Mouse (Mus musculus): ENCODE results near the gene Gprc5b. TPM values are rescaled to one million over a fixed set of nuclear protein-coding genes. Genes with fewer than 3 reads are reported as not detected.
A peak's percentile ranks its signal among the peaks of the same experiment; 100 is the strongest.

Gprc5b gene
- total RNA-seq, 2 experiments from 2014 or later: 59.1 to 70.6 TPM

DNA sequence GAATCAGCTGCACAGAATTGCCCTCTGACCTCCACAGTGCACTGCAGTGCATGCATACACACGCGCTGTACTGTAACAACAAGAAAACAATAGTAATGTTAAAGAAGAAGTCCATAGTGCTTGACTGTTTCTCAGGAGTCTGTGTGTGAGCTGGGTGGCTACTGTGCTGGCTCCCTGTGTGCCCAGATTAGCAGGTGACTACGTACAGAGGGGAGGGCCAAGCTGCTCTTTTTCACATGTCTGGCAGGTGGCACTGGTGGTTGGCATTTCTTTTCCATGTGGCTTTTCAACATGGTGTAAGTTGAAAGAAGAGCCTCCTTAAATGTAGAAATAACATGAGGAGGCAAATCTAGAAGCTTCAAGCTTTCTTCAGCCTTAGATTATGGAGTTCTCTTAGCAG, 66.7 kb downstream of the Gprc5b start:
- DNase-seq (ENCODE audit: low spot score in 2 of 2): no peak
- intact Hi-C loops (cut with DNase I): no loop called here

DNA sequence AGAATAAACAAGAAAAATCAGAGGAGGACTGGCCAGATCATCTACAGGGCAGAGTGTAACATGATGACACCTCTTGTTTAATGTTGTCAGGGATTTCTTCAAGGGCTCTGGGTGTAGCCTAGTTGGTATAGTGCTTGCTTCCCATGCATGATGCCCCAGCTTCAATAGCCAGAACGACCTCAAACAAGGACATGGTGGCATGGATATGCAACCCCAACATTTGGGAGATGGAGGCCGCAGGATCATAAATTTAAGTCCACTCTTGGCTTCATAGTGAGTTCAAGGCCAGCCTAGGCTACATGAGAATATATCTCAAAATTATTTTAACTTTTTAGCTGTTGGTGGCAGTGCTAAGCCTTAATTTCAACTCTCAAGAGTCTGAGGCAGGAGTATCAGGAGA, 67.7 kb downstream of the Gprc5b start:
- no peak for DNase-seq (ENCODE audit: low spot score in 2 of 2)
- intact Hi-C loops (cut with DNase I): no loop called here

DNA sequence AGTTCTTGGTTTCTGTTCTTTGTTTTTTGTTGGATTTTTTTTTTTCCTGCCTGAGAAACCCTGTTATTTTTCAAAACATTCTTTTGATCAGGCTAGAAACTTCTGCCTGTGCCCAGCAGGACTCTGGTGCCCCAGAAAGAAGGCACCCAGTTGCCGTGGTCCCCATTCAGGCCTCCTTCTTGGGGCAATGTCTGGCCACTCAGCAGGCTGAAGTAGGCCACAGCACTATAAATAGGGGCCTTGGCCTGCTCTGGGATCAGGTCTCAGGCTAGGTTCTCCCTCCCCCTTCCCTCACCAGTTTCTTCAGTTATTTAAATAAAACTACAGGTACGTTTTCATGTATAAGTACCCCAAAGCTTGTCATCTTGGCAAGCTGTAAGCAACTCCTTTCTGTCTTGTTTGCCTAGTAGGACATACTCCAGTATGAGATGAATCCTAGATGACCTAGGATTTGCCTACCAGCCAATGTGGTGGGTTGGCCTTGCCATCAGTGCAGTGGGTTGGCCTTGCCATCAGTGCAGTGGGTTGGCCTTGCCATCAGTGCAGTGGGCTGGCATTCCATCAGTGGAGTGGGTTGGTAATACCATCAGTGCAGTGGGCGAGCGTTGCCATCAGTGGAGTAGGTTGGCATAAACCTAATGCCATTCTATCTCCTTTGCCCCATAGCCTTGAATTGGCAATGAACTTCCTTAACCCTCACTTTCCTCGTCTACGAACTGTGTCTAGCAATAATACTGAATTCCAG, 68.3 kb downstream of the Gprc5b start:
- intact Hi-C loops (cut with DNase I): no loop called here
- peak in 1 of 2 experiments; percentile 35 for DNase-seq (ENCODE audit: low spot score in 2 of 2)

DNA sequence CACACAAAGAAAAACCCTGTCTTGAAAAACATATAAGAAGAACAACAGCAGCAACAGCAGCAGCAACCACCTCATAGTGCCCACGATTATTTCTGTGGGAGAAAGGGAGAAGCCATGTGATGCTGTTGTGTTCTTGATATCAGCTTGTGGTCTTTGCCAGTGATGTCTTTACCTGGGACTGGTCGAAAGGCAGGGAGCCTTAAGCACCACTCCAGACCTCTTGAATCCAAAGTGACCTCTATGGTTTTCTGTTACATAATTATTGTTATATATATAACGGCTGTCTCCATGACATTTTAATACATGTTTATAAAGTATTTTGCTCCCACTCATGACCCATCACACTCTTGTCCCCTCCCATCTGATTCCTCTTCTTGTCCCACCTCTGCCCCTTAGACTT, 69.5 kb downstream of the Gprc5b start:
- intact Hi-C loops (cut with DNase I): no loop called here
- DNase-seq (ENCODE audit: low spot score in 2 of 2): no peak

DNA sequence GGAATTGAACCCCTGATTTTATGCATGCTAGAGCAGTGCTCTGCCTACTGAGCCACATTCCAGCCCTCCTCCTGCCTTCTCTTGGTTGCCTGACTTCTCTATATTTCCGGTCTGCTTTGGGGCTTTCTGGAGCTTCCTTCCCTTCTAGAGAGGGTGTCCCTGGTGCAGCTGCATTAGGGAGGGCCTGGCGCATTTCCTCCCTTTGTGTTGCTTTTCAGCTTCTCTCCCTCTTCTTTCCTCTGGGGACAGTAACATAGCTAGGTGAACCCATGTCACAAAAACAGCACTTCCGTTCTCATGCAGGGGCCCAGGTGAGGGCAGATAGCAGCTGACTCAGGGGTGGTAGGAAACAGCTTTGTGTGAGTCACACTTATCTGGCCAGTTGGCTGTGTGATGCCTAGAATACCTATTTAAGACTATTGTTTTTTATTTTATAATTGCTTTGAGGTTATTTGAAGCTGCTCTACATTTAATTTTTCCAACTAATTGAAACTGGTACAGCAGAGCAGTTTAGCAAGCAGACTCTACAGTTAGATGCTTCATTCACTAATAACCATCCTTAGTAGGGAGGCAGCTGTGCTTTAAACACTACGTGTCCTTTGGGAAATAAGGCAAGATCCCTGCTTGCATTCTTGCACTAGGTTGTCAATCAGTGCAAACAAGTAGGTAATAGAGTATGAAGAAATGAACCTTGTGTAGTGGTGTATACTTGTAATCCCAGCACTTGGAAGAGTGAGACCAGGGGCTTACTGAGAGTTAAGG, 72.4 kb downstream of the Gprc5b start:
- DNase-seq (ENCODE audit: low spot score in 2 of 2): no peak
- intact Hi-C loops (cut with DNase I): no loop called here

Other genes with a start within 250 kb of the Gprc5b start
- gene Iqck, start 139.5 kb downstream of the Gprc5b start, total RNA-seq (2021): 1 to 10 TPM; 3.0 to 3.3 TPM
- gene Knop1, start 139.0 kb downstream of the Gprc5b start, total RNA-seq (2021): 10 to 100 TPM; 36.8 to 39.6 TPM
- 1 to 10 TPM in 1 of 2 experiments, under 1 TPM in 1; 0.48 to 1.3 TPM for gene Gpr139, start 189.4 kb upstream of the Gprc5b start, total RNA-seq (2021)

Data from left cerebral cortex, postnatal 14 days (tissue).